Mouse (Mus musculus) thymus, postnatal 10 days (tissue): Measurements from ENCODE around the gene Spdye4b.

Experiments used
- DNase-seq, 2 experiments: peaks; one replicate each; pipeline ENCODE4 v3.0.0; 2021; ENCODE audit warnings: low spot score in 2 of 2

Gene Spdye4b

GRCm38 (mm10) chr5:143213832-143214231 lies 33.0 kb downstream of the Spdye4b start:
- DNase-seq = no peak

- DNase-seq = no peak
Measured at GRCm38 (mm10) chr5:143220996-143221395, 40.2 kb downstream of the Spdye4b start.

GRCm38 (mm10) chr5:143222287-143222686 lies 41.5 kb downstream of the Spdye4b start:
- no peak for DNase-seq

GRCm38 (mm10) chr5:143226790-143227189 lies 46.0 kb downstream of the Spdye4b start, which contains the start of gene Spdye4a:
TSS of gene Spdye4a (minus strand) at chr5:143226890.
- no peak for DNase-seq

GRCm38 (mm10) chr5:143235028-143235693 lies 54.3 kb downstream of the Spdye4b start, which contains the start of gene Zfp12:
TSS of gene Zfp12 (plus strand) at chr5:143235163.
- DNase-seq = peak; percentile 88

- no peak for DNase-seq
Measured at GRCm38 (mm10) chr5:143236036-143236435, 55.2 kb downstream of the Spdye4b start.

GRCm38 (mm10) chr5:143244926-143245325 lies 64.1 kb downstream of the Spdye4b start:
- DNase-seq = no peak

GRCm38 (mm10) chr5:143252039-143252438 lies 71.2 kb downstream of the Spdye4b start:
- no peak for DNase-seq

- DNase-seq = no peak
Measured at GRCm38 (mm10) chr5:143252791-143253185, 72.0 kb downstream of the Spdye4b start.

GRCm38 (mm10) chr5:143253186-143253880 lies 72.5 kb downstream of the Spdye4b start:
- no peak for DNase-seq

- DNase-seq = no peak
Measured at GRCm38 (mm10) chr5:143253881-143254486, 73.2 kb downstream of the Spdye4b start.
